Mouse (Mus musculus) erythroblast, embryonic 14.5 days (primary cell): Measurements from ENCODE around the gene Pou2f3. TPM values are rescaled to one million over a fixed set of nuclear protein-coding genes. Genes with fewer than 3 reads are reported as not detected.
A peak's percentile ranks its signal among the peaks of the same experiment; 100 is the strongest.

Source experiments
- H3K27me3 ChIP-seq: 2 replicates; pipeline ENCODE4 v1.6.1; 2012; ENCODE audit warnings: inconsistent platforms; ENCODE audit not compliant: control insufficient read depth
- H3K36me3 ChIP-seq: 2 replicates; pipeline ENCODE4 v1.6.1; 2012; ENCODE audit warnings: mild to moderate bottlenecking, inconsistent platforms; ENCODE audit not compliant: control insufficient read depth
- H3K4me1 ChIP-seq: 2 replicates; pipeline ENCODE4 v1.6.1; 2012; ENCODE audit warnings: inconsistent platforms; ENCODE audit not compliant: control insufficient read depth
- H3K4me3 ChIP-seq: replicated peaks from 2 replicates; pipeline ENCODE3; 2012; ENCODE audit warnings: moderate library complexity, mild to moderate bottlenecking, inconsistent platforms
- H3K9me3 ChIP-seq: 2 replicates; pipeline ENCODE4 v1.6.1; 2012; ENCODE audit warnings: low read length, inconsistent platforms, mixed read lengths; ENCODE audit not compliant: control insufficient read depth
- GATA1 ChIP-seq: IDR thresholded peaks from 2 replicates; pipeline ENCODE4 v1.6.1; 2012; ENCODE audit warnings: low read length, inconsistent platforms, mixed read lengths
- TAL1 ChIP-seq: IDR thresholded peaks from 3 replicates; pipeline ENCODE4 v1.6.1; 2012; ENCODE audit warnings: low read length, inconsistent platforms, mixed read lengths
- polyA plus RNA-seq: library from polyadenylated mRNA; stranded (reverse); fragments of >175 nt; gene quantifications from 2 replicates; pipeline ENCODE4 v1.2.3, GENCODE M21; 2012

Pou2f3 gene
- polyA plus RNA-seq, 1 experiment: not detected

DNA sequence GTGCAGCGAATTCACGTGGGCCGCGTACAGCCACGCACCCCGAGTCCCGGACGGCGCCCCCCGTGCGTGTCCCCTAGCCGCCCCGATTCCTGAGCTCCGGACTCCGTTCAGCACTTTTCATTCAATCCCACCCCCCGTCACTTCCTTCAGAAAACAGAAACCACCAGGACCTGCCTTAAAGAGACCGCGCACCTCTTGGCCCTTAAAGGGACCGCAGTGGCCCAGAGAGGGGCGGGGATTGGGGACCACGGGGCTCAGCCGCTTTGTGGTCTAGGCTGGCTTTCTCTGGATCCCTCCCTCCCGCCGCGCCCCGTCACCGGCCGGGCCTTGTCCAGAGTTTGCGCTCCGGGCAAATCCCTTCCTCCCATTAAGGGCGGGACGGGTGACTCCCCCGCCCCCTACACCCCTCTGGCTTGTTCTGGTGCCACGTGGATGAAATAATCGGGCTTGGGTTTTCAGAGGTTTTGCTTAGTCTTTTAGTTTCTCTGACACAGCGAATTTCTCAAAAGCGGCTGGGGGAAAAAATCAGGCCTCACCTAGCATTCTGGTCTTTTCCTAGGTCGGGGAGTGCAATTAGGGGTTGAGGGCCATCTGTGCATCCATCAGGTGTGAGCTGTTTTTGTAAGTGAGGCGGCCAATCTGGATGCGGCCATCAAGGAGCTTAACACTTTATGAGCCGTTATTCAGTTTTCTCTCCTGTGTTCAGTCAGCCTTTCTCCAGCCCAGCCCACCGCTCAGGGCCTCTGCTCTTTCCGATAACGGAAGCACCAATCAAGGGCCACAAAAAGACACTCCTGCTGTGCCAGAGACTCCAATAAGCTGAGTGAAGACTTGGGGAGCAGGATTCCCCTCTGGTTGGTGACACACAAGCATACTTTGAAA, 29.8 kb upstream of the Pou2f3 start, which contains the start of gene Oaf:
Oaf (minus strand) TSS at position 200 of the 882 bp plus-strand sequence.
- peak within 1 kb of the TSS; percentile 74 for H3K4me3 ChIP-seq
- TF ChIP-seq TAL1 (peak; percentile 44; the same call in 2 of the 3 replicates), GATA1 (peak; percentile 47; the same call in 1 of the 2 replicates)
- H3K36me3 ChIP-seq: peaks cover 33% of the 10 kb centered on the region
- peaks cover 96% of the 10 kb centered on the region for H3K4me1 ChIP-seq
- no peaks in the 10 kb centered on the region for H3K9me3 ChIP-seq
- H3K27me3 ChIP-seq: no peaks in the 10 kb centered on the region

DNA sequence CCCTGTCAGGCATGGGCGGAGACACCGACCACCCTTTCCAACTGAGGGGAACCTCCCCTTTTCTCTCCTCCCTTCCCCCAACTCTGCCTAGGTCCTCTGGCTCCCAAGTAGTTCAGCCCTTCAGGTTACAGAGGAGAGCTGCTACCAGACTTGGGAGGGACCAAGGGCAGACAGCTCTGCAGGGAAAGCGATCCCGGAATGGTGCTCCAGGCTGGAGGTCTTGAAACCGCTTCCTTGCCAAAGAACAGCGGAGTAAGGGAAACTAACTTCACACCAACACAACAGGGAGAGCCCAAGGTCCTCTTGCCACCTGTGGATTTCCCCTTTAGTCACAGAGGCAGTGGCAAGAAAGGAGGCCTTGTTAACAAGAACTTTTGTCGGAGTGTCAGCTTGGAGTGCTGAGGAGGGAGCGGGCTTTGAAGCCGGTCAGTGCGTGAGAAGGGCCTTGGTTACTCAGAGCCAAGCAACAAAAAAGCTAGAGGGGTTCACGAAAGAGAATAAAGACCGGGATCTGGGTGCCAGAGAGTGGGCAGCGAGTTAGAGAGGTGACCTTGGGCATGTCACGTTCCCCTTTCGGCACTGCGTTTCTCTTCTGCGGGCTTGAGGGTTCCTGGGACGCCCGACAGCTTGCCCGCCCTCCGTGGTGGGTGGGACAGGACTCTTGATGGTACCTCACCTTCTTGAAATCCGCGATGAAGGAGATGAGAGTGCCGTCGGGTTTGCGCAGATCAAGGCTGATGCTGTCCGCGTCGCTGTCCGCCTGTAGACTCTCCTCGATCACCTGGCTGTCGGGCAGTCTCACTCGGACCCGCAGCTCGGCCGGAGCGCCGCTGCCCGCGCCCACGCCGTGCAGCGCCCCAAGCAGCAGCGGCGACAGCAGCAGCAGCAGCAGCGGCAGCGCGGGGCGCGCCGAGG, 28.7 kb upstream of the Pou2f3 start:
- Histone ChIP-seq H3K4me1 (peaks cover 99% of the 10 kb centered on the region), H3K4me3 (peak overlapping the region; percentile 74), H3K27me3 (no peaks in the 10 kb centered on the region), H3K9me3 (no peaks in the 10 kb centered on the region), H3K36me3 (peaks cover 42% of the 10 kb centered on the region)
- no peak for TF ChIP-seq TAL1
- no peak for TF ChIP-seq GATA1

DNA sequence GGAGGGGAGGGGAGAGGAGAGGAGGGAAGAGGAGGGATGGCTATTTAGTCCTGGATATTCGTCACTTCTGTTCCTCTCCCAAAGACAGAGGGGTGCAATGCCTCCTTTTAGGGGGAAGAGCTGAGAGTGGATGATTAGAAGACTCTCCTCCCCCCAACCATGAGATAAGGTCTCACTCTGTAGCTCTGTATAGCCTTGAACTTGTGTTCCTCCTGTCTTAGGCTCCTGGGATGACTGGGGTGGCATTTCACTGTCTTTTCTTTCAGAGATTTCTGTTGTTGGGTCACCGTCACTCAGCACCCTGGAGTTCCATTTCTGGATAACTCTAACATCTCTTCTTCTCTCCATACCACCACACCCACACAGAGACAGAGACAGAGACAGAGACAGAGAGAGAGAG, 28.0 kb upstream of the Pou2f3 start:
- Histone ChIP-seq H3K27me3 (no peaks in the 10 kb centered on the region), H3K4me3 (peak overlapping the region; percentile 74), H3K4me1 (peaks cover 99% of the 10 kb centered on the region), H3K9me3 (no peaks in the 10 kb centered on the region), H3K36me3 (peaks cover 49% of the 10 kb centered on the region)
- TF ChIP-seq GATA1: no peak

DNA sequence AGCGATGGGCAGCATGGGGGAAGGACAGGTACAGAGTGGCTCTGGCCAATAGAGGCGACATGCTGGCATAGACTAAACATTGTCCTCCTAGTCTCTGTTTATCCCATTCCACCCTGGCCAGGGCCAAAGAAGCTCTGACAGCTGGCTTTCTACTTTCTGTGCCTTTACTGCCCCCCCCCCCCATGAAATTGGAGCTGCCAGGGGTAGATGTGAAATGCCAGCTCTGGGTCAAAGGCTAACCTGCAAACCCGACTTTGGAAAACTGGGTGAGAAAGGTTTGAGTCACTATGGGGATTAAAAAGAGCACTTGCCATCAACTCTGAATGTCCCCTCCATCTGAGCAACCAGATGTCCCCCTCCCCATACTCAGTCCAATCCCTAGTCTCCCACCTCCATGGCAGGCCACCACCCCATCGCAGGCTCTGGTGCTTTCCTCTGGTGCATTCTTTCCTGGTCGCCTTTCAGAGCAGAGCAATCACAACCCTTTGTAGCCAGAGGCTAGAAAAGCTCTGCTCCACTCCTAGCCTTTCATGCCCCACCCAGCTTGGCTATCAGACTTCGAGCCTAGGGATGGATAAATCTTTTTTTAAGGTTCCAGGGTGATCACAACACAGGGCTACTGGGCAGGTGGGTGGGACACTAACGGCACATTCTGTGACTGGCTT, 27.1 kb upstream of the Pou2f3 start:
- H3K4me3 ChIP-seq: peak overlapping the region; percentile 74
- H3K36me3 ChIP-seq: peaks cover 58% of the 10 kb centered on the region
- no peaks in the 10 kb centered on the region for H3K9me3 ChIP-seq
- TF ChIP-seq GATA1 (no peak), TAL1 (no peak)
- H3K4me1 ChIP-seq: peaks cover 99% of the 10 kb centered on the region
- H3K27me3 ChIP-seq: no peaks in the 10 kb centered on the region

DNA sequence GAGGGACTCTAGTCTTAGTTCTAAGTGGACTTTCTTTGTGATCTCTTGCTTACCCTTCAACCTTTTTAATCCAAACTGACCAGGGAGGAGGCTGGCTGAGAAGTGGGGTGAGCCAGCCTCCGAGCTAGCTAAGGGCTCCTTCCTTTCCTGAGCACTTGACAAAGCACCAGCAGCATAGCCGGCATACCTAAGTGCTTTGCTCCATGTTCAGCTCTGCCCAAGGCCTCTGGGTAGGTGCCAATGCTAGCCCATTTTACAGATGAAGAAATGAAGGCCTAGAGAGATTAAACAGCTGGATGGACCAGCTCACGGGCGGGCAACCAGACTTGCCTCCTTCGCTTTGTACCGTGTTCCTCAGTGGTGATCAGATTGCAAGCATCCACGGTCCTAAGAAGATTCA, 26.4 kb upstream of the Pou2f3 start:
- H3K36me3 ChIP-seq: peaks cover 65% of the 10 kb centered on the region
- no peaks in the 10 kb centered on the region for H3K9me3 ChIP-seq
- peaks cover 99% of the 10 kb centered on the region for H3K4me1 ChIP-seq
- TF ChIP-seq TAL1: no peak
- TF ChIP-seq GATA1: no peak
- H3K4me3 ChIP-seq: no peak overlapping the region
- H3K27me3 ChIP-seq: no peaks in the 10 kb centered on the region

DNA sequence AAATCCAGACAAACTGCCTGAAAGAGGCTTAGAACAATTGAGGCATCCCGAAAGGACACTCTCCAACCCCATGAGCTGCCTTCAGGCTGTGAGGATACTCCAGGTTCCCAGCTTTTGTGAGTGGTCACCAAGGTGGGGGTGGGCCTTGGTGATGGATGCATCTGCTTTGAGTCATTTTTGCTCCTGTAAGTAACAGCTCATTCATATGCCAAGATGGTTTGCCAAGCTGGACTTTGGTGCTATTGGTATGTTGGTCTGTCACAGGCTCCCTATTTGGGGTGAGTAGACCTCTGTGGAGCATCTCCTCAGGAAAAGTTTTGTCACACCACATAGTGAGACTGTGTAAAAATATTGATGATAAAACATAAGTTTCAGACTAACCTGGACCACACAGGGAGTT, 25.9 kb upstream of the Pou2f3 start:
- no peaks in the 10 kb centered on the region for H3K9me3 ChIP-seq
- peaks cover 69% of the 10 kb centered on the region for H3K36me3 ChIP-seq
- no peaks in the 10 kb centered on the region for H3K27me3 ChIP-seq
- TF ChIP-seq TAL1 (no peak), GATA1 (no peak)
- H3K4me3 ChIP-seq: peak overlapping the region; percentile 7
- H3K4me1 ChIP-seq: peaks cover 99% of the 10 kb centered on the region

DNA sequence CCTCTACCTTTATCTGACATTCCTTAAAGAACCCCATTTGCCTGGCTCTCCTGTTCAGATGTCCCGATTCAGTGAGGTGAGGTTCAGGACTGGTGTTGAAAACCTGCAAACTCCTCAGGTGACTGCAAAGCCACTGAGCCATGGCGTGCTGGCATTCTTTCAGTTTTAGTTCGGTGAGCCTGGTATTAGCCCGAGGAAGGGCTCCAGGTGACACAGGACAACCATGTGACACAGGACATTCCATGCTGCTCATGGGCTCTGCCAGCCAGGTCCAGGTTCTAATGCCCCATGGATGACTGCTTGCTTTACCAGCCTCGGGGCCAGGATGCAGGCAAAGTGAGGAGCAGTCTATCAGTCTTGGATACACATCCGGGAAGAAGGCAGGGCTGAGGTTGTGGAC, 25.2 kb upstream of the Pou2f3 start:
- Histone ChIP-seq H3K36me3 (peaks cover 77% of the 10 kb centered on the region), H3K9me3 (no peaks in the 10 kb centered on the region), H3K27me3 (no peaks in the 10 kb centered on the region), H3K4me3 (peak overlapping the region; percentile 49), H3K4me1 (peaks cover 100% of the 10 kb centered on the region)
- TF ChIP-seq TAL1 (no peak), GATA1 (no peak)

DNA sequence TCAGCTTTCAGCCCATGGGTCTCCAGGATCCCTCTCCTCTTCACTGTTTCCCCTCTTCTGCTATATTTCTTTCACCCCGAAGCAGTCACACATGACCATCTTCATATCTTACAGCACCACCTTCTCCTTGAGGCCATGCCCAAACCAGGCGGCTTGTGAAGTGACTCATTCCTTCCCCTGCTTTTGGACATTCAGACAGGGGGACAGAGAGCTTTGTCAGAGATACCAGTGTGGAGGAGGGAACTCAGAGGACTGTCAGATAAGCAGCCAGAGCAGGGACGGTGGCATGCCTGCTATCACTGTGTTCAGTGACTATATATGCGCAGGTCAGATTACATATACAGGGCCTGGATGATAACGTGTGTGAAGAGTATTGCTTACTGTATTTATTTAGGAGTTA, 24.3 kb upstream of the Pou2f3 start:
- H3K27me3 ChIP-seq: no peaks in the 10 kb centered on the region
- TF ChIP-seq TAL1 (peak; percentile 87), GATA1 (peak; percentile 93)
- H3K4me1 ChIP-seq: peaks cover 100% of the 10 kb centered on the region
- H3K36me3 ChIP-seq: peaks cover 86% of the 10 kb centered on the region
- peak overlapping the region; percentile 49 for H3K4me3 ChIP-seq
- H3K9me3 ChIP-seq: no peaks in the 10 kb centered on the region
